Mouse (Mus musculus): ENCODE measurements around the gene Rcn1. TPM values are rescaled to one million over a fixed set of nuclear protein-coding genes. Genes with fewer than 3 reads are reported as not detected.

Rcn1 gene
- polyA plus RNA-seq, 1 experiment from 2014 or later: 42.8 TPM

DNA sequence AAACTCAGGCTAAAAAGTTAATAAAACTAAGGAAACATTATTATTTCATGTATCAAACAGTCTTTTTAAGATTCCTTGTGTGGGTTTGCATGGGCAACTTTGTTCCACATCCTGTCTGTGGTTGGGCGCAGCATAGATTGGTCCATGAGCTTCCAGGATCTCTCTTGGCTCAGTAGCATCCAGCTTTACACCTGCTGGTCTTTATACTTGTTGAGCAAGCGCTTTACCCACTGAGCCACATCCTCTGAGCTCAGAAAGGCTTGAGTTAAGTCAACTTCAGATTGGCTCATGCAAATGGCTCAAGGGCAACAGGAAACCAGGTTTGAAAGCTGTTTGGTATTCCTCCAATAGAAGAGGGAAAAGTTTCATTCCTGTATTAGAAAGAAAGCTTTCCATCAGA lies 3.1 kb upstream of the Rcn1 start:
- Histone ChIP-seq H3K36me3 (ENCODE audit: control insufficient read depth, insufficient read depth, low read length) (no peaks in the 10 kb centered on the region), H3K9ac (replicated peaks; ENCODE audit: low read length) (no peak overlapping the region), H3K4me3 (replicated peaks; ENCODE audit: low read depth, low read length) (no peak overlapping the region), H3K27me3 (ENCODE audit: control insufficient read depth, insufficient read depth, low read length) (peaks cover 7% of the 10 kb centered on the region), H3K4me2 (ENCODE audit: low read length) (no peak overlapping the region), H3K9me3 (ENCODE audit: control insufficient read depth, low read length) (no peaks in the 10 kb centered on the region), H3K4me1 (ENCODE audit: control insufficient read depth, insufficient read depth, low read length) (peaks cover 7% of the 10 kb centered on the region; the same call in 1 of the 2 replicates), H3K27ac (replicated peaks; ENCODE audit: low read depth, low read length) (no peak overlapping the region)
- DNase-seq (no peak), ATAC-seq (ENCODE audit: low FRiP score, low TSS enrichment) (no peak)
- 86% methylated on average over 2 of the region's 2 CpGs for WGBS

DNA sequence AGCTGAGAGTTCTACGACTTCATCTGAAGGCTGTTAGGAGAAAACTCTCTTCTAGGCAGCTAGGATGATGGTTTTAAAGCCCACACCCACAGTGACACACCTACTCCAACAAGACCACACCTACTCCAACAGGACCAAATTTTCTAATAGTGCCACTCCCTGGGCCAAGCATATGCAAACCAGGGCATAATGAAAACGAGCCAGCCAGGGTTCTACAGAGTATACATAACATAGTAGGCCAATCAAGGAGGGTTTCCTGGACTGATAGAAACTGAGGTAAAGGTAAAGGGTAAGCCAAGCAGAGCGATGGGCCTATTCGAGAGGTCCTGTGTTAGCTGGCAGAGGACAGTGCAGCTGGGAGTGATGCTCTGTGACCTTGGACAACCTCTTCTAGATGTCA lies 1.4 kb upstream of the Rcn1 start:
- Histone ChIP-seq H3K9me3 (ENCODE audit: control insufficient read depth, low read length) (no peaks in the 10 kb centered on the region), H3K4me2 (ENCODE audit: low read length) (no peak overlapping the region), H3K4me1 (ENCODE audit: control insufficient read depth, insufficient read depth, low read length) (peaks cover 7% of the 10 kb centered on the region; the same call in 1 of the 2 replicates), H3K4me3 (replicated peaks; ENCODE audit: low read depth, low read length) (no peak overlapping the region), H3K9ac (replicated peaks; ENCODE audit: low read length) (no peak overlapping the region), H3K27me3 (ENCODE audit: control insufficient read depth, insufficient read depth, low read length) (peaks cover 7% of the 10 kb centered on the region), H3K27ac (replicated peaks; ENCODE audit: low read depth, low read length) (no peak overlapping the region), H3K36me3 (ENCODE audit: control insufficient read depth, insufficient read depth, low read length) (no peaks in the 10 kb centered on the region)
- WGBS: 94% methylated on average over 4 of the region's 4 CpGs
- ATAC-seq (ENCODE audit: low FRiP score, low TSS enrichment) (no peak), DNase-seq (no peak)

- H3K9me3 ChIP-seq (ENCODE audit: control insufficient read depth, low read length): no peaks in the 10 kb centered on the region
- H3K36me3 ChIP-seq (ENCODE audit: control insufficient read depth, insufficient read depth, low read length): no peaks in the 10 kb centered on the region
- H3K4me3 ChIP-seq (replicated peaks; ENCODE audit: low read depth, low read length): peak overlapping the region; percentile 63
- DNase-seq (no peak), ATAC-seq (ENCODE audit: low FRiP score, low TSS enrichment) (peak; percentile 44)
- H3K27ac ChIP-seq (replicated peaks; ENCODE audit: low read depth, low read length): peak overlapping the region; percentile 62
- H3K27me3 ChIP-seq (ENCODE audit: control insufficient read depth, insufficient read depth, low read length): peaks cover 7% of the 10 kb centered on the region
- H3K9ac ChIP-seq (replicated peaks; ENCODE audit: low read length): peak overlapping the region; percentile 69
- peaks cover 7% of the 10 kb centered on the region; the same call in 1 of the 2 replicates for H3K4me1 ChIP-seq (ENCODE audit: control insufficient read depth, insufficient read depth, low read length)
- WGBS: under 1% methylated on average over 31 of the region's 31 CpGs
- H3K4me2 ChIP-seq (ENCODE audit: low read length): peak overlapping the region; percentile 99
These were observed 459 bp downstream of the Rcn1 start for GRCm38 (mm10) chr2:105398636-105399084.

GRCm38 (mm10) chr2:105397446-105398211 lies 1.5 kb downstream of the Rcn1 start:
- peak overlapping the region; percentile 99 for H3K4me2 ChIP-seq (ENCODE audit: low read length)
- ATAC-seq (ENCODE audit: low FRiP score, low TSS enrichment) (no peak), DNase-seq (no peak)
- H3K4me1 ChIP-seq (ENCODE audit: control insufficient read depth, insufficient read depth, low read length): peaks cover 7% of the 10 kb centered on the region; the same call in 1 of the 2 replicates
- WGBS: 24% methylated on average over 5 of the region's 5 CpGs
- H3K9ac ChIP-seq (replicated peaks; ENCODE audit: low read length): no peak overlapping the region; the same call in 1 of the 2 replicates
- H3K4me3 ChIP-seq (replicated peaks; ENCODE audit: low read depth, low read length): peak overlapping the region; percentile 63; the same call in 1 of the 2 replicates
- H3K36me3 ChIP-seq (ENCODE audit: control insufficient read depth, insufficient read depth, low read length): no peaks in the 10 kb centered on the region
- H3K27ac ChIP-seq (replicated peaks; ENCODE audit: low read depth, low read length): no peak overlapping the region
- peaks cover 7% of the 10 kb centered on the region for H3K27me3 ChIP-seq (ENCODE audit: control insufficient read depth, insufficient read depth, low read length)
- no peaks in the 10 kb centered on the region for H3K9me3 ChIP-seq (ENCODE audit: control insufficient read depth, low read length)

DNA sequence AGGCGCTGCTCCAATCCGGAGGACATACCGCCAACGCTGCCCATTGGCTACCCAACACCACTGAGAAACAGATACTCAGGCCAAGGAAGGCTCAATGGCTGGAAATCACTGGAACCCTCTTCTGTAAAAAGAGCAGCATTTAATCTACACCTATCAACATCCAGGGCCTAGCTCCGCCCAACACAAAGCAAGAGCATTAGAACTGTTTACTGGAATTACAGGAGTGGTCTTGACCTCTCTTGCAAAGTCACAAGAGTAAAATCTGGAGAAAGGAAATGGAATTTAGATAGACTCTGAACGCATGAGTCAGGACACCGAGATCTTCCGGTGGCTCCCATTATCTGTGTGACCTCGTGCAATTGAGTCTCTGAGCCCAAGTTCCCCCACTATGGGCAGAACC lies 3.1 kb downstream of the Rcn1 start:
- no peak for ATAC-seq (ENCODE audit: low FRiP score, low TSS enrichment)
- Histone ChIP-seq H3K27me3 (ENCODE audit: control insufficient read depth, insufficient read depth, low read length) (peaks cover 7% of the 10 kb centered on the region), H3K4me3 (replicated peaks; ENCODE audit: low read depth, low read length) (no peak overlapping the region), H3K9ac (replicated peaks; ENCODE audit: low read length) (no peak overlapping the region), H3K4me2 (ENCODE audit: low read length) (no peak overlapping the region), H3K36me3 (ENCODE audit: control insufficient read depth, insufficient read depth, low read length) (no peaks in the 10 kb centered on the region), H3K9me3 (ENCODE audit: control insufficient read depth, low read length) (no peaks in the 10 kb centered on the region), H3K27ac (replicated peaks; ENCODE audit: low read depth, low read length) (no peak overlapping the region), H3K4me1 (ENCODE audit: control insufficient read depth, insufficient read depth, low read length) (peaks cover 7% of the 10 kb centered on the region; the same call in 1 of the 2 replicates)
- 97% methylated on average over 9 of the region's 9 CpGs for WGBS
- no peak for DNase-seq

GRCm38 (mm10) chr2:105394375-105394774 lies 4.7 kb downstream of the Rcn1 start:
- peaks cover 5% of the 10 kb centered on the region; the same call in 1 of the 2 replicates for H3K4me1 ChIP-seq (ENCODE audit: control insufficient read depth, insufficient read depth, low read length)
- no peak overlapping the region for H3K4me2 ChIP-seq (ENCODE audit: low read length)
- H3K4me3 ChIP-seq (replicated peaks; ENCODE audit: low read depth, low read length): no peak overlapping the region
- no peak for ATAC-seq (ENCODE audit: low FRiP score, low TSS enrichment)
- H3K9ac ChIP-seq (replicated peaks; ENCODE audit: low read length): no peak overlapping the region
- peaks cover 7% of the 10 kb centered on the region for H3K27me3 ChIP-seq (ENCODE audit: control insufficient read depth, insufficient read depth, low read length)
- no peak overlapping the region for H3K27ac ChIP-seq (replicated peaks; ENCODE audit: low read depth, low read length)
- H3K36me3 ChIP-seq (ENCODE audit: control insufficient read depth, insufficient read depth, low read length): no peaks in the 10 kb centered on the region
- 96% methylated on average over 4 of the region's 4 CpGs for WGBS
- no peaks in the 10 kb centered on the region for H3K9me3 ChIP-seq (ENCODE audit: control insufficient read depth, low read length)
- DNase-seq: no peak

DNA sequence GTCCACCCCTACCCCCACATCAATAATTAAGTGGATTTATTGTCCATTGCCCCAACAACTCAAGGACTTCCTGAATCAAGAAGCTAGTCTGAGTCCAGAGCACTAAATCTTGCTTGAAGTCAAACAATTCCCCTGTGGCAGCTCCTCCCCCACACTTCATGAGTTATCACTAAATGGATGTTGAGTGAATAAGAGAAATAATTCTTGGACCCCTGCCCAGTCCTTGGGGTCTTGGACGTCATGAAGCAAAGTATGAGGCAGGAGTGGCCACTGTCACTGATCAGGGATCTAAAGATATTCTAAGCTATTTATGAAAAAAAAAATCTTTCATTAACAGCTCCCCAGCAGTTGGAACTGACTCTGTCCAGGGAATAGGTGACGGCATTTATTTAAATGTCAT lies 6.6 kb downstream of the Rcn1 start:
- Histone ChIP-seq H3K36me3 (ENCODE audit: control insufficient read depth, insufficient read depth, low read length) (no peaks in the 10 kb centered on the region), H3K9me3 (ENCODE audit: control insufficient read depth, low read length) (no peaks in the 10 kb centered on the region)
- no peak for DNase-seq

GRCm38 (mm10) chr2:105391414-105391784 lies 7.7 kb downstream of the Rcn1 start:
- WGBS: 78% methylated on average over 4 of the region's 4 CpGs
- Histone ChIP-seq H3K9ac (replicated peaks; ENCODE audit: low read length) (no peak overlapping the region), H3K4me2 (ENCODE audit: low read length) (no peak overlapping the region), H3K9me3 (ENCODE audit: control insufficient read depth, low read length) (no peaks in the 10 kb centered on the region), H3K4me3 (replicated peaks; ENCODE audit: low read depth, low read length) (no peak overlapping the region), H3K27me3 (ENCODE audit: control insufficient read depth, insufficient read depth, low read length) (no peaks in the 10 kb centered on the region), H3K36me3 (ENCODE audit: control insufficient read depth, insufficient read depth, low read length) (no peaks in the 10 kb centered on the region), H3K4me1 (ENCODE audit: control insufficient read depth, insufficient read depth, low read length) (no peaks in the 10 kb centered on the region), H3K27ac (replicated peaks; ENCODE audit: low read depth, low read length) (no peak overlapping the region)
- DNase-seq (no peak), ATAC-seq (ENCODE audit: low FRiP score, low TSS enrichment) (no peak)

More for the DNA sequence above, 6.6 kb downstream of the Rcn1 start:
- no peak for ATAC-seq (ENCODE audit: low FRiP score, low TSS enrichment)
- no peak overlapping the region for H3K9ac ChIP-seq (replicated peaks; ENCODE audit: low read length)
- H3K4me3 ChIP-seq (replicated peaks; ENCODE audit: low read depth, low read length): no peak overlapping the region
- no peak overlapping the region for H3K27ac ChIP-seq (replicated peaks; ENCODE audit: low read depth, low read length)
- 79% methylated on average over 2 of the region's 2 CpGs for WGBS
- no peak overlapping the region for H3K4me2 ChIP-seq (ENCODE audit: low read length)
- H3K4me1 ChIP-seq (ENCODE audit: control insufficient read depth, insufficient read depth, low read length): 0 out of 2 replicates have a peak, but pooled peaks cover under 1% of the 10 kb centered on the region
- no peaks in the 10 kb centered on the region for H3K27me3 ChIP-seq (ENCODE audit: control insufficient read depth, insufficient read depth, low read length)
